Mouse (Mus musculus): ENCODE measurements around the gene Ace. TPM values are rescaled to one million over a fixed set of nuclear protein-coding genes. Genes with fewer than 3 reads are reported as not detected.
A peak's percentile ranks its signal among the peaks of the same experiment; 100 is the strongest.
"Not testable (repeated sequence)": the region's sequence is repeated elsewhere in the genome, so short reads cannot be mapped to it uniquely, and the experiment has no call there.

Gene Ace
- total RNA-seq, 4 experiments from 2014 or later, result 13.9 to 25.6 (median 19.4) TPM

- DNase-seq (ENCODE audit: low spot score), result no peak
Measured at GRCm38 (mm10) chr11:105994375-105994774, 26.6 kb downstream of the Ace start, which contains the start of gene Ace3. TSS of gene Ace3 (plus strand) at chr11:105994675.

GRCm38 (mm10) chr11:106000062-106000461, 32.3 kb downstream of the Ace start:
- DNase-seq (ENCODE audit: low spot score), result no peak

- peak; percentile 22 for DNase-seq (ENCODE audit: low spot score)
Measured at GRCm38 (mm10) chr11:106001718-106002117, 34.0 kb downstream of the Ace start.

DNA sequence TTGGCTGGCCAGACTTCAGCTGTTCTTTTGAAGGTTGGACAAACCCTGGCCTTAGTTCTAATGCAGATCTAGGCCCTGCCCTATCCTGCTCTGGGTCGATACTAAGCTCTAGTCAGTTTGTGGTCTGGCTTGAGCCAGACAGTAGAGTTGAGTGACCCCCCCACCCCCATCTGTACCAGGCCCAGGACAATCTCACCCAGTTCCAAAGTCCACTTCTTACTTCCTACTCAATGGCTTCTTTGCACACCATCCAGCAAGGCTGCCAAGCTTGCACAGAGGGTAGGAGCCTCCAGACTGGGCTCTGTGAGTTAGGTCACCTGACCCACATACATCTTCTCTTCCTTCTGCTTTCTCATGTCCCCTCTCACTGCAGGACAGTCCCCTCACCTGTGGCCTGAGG, 36.8 kb downstream of the Ace start:
- no peak for DNase-seq (ENCODE audit: low spot score)

- DNase-seq (ENCODE audit: low spot score), result no peak
Measured at GRCm38 (mm10) chr11:106005970-106006369, 38.2 kb downstream of the Ace start.

DNA sequence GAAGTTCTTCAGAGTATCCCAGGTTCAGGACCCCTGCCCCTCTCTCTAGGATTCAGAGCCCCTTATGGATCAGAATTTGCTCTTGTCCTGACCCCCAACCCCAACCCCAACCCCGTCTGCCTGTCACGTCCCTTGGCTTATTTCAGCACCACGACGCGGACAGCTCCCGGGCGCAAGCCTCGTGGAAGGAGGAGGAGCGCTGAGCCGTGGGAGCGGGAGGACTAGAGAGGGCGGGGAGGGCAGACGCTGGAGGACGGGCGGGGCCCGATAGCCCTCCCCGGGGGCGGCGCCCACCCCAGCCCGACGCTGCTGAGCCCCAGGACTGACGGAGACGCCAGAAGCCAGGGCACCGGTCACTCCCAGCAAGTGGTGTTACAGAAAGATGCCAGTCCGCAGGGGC, 40.1 kb downstream of the Ace start, which contains the start of gene Kcnh6:
Kcnh6 (plus strand) TSS at position 304 of the 400 bp plus-strand sequence.
- peak; percentile 38 for DNase-seq (ENCODE audit: low spot score)

DNA sequence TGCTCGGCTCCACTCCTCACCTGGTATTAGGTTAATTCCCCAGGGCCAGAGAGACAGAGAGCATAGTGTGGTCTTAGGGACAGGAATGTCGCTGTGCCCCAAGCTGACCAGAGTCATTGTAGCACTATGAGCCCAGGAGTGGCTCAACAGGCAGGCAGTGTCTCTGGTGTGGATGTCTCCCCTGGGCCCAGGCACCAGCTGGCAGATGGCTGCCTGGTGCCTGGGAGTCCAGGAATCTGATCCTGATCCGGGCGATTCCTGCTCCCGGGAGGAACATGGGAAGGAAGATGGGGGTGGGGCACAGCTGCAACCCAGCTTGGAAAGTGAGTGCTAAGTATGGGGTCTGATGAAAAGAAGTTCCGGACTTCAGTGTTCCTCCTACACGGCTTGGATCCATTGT, 45.0 kb downstream of the Ace start:
- DNase-seq (ENCODE audit: low spot score), result no peak

GRCm38 (mm10) chr11:106013556-106014225, 45.9 kb downstream of the Ace start:
- DNase-seq (ENCODE audit: low spot score), result peak; percentile 27

DNA sequence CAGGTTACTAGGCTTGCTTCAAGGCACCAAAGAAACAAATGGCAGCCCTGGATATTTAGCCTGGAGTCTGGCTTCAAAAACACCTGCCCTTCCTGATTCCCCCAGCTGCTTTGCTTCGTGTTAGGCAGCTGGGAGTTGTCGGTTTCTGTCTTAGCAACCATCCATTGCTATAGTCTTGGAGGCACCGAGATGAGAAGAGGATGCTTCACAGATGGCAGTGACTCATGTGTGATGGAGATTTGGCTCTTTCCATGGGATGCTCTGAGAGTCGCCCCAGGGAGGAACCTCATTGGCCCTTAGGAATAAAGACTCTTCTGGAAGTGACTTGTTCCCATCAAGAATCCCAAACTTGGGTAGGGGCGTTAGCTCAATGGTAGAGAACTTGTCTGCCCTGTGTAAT, 48.7 kb downstream of the Ace start:
- no peak for DNase-seq (ENCODE audit: low spot score)

- DNase-seq (ENCODE audit: low spot score), result no peak
Measured at GRCm38 (mm10) chr11:106020051-106020763, 52.5 kb downstream of the Ace start.

- no peak for DNase-seq (ENCODE audit: low spot score)
Measured at GRCm38 (mm10) chr11:106025774-106026173, 58.0 kb downstream of the Ace start.

DNA sequence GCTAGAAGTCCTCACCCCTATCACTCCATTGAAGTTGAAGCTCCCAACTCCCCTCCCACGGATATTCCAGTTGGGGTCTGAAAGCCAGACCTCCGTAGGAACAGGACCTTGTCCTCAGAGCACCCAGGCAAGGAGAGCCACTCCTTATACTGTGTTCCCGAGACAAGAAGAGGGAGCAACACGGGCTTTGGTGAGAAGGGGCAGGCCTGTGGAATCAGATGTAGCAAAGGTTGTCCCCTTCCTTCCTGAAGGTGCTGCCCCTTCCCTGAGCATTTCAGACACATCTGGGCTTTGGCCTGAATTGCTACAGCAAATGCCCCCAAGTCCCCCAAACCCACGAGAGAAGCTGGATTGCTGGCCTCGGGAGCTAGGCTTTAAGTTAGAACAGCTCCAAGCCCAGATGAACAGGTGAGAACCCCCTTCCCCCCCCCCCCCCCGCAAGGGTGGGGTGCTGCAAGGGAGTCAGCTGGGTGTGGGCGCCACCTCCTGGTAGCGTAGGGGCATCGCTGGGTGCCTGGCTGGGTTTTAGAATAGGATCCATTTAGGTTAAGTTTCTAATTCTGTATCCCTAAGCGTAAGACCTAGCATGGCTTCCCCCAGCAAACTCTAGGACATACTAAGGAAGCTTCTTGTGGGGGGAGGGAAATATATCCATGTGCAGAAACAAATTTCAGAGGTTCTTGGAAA, 58.9 kb downstream of the Ace start:
- peak; percentile 28 for DNase-seq (ENCODE audit: low spot score)

DNA sequence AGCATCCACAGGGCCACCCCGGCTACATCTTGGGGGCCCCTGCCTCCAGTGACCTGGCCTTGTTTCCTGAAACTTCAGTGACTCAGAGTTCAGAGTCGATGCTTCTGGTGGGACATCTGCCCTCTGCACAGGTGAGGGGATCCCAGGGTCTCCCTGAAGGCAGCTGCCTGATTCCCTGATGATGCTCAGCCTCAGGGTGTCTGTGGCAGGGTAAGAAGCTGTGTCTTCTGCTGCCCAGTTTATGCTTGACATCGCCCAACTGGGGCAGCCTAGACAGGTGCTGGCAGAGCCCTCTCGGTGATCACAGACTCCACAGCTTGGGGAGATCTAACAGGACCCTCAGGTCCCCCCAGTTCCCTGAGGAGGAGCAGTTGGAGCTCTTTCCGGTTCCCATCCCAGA, 59.9 kb downstream of the Ace start:
- no peak for DNase-seq (ENCODE audit: low spot score)

- DNase-seq (ENCODE audit: low spot score), result not testable (repeated sequence)
Measured at GRCm38 (mm10) chr11:106032074-106032473, 64.3 kb downstream of the Ace start.

DNA sequence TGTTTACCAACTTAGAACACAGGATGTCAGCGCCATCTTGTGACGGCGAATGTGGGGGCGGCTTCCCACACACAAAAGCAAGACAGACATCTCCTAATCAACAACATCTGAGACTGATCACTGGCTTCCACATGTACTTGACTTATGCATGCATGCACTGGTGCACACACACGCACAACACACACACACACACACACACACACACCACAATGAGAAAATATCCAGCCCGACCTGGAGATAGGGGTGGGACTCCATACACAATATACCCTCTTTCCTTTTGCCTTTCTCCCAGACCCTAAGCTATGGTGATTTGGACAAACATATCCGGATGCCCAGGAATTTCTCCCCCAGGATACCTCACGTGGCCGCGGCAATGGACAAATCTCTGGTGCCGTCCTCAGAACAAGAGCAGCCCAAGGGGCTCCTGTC, 65.8 kb downstream of the Ace start:
- no peak for DNase-seq (ENCODE audit: low spot score)

DNA sequence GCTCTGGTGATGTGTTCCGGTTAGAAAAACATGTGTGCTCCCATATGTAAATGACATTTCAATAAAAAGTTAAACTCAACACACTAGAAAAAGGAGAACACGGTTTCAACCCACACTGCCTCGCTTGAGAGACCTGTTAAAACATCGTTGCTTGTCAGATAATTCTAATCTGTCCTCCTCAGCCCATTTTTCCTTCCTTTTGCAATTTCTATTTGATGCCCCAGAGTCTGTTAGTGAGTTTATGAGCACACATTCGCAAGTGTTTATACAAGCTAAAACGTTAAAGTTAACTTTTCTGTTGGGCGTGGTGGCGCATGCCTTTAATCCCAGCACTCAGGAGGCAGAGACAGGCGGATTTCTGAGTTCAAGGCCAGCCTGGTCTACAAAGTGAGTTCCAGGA, 67.2 kb downstream of the Ace start:
- DNase-seq (ENCODE audit: low spot score), result no peak

- DNase-seq (ENCODE audit: low spot score), result peak; percentile 99
Measured at GRCm38 (mm10) chr11:106036548-106037417, 69.0 kb downstream of the Ace start, which contains the start of gene Dcaf7. TSS of gene Dcaf7 (plus strand) at chr11:106036872.

GRCm38 (mm10) chr11:106037418-106037751, 69.6 kb downstream of the Ace start:
- no peak for DNase-seq (ENCODE audit: low spot score)
